Mouse (Mus musculus): ENCODE data around the gene Gm49384. TPM values are rescaled to one million over a fixed set of nuclear protein-coding genes. Genes with fewer than 3 reads are reported as not detected.

Gene Gm49384
- polyA plus RNA-seq, 1 experiment = 2.3 TPM

DNA sequence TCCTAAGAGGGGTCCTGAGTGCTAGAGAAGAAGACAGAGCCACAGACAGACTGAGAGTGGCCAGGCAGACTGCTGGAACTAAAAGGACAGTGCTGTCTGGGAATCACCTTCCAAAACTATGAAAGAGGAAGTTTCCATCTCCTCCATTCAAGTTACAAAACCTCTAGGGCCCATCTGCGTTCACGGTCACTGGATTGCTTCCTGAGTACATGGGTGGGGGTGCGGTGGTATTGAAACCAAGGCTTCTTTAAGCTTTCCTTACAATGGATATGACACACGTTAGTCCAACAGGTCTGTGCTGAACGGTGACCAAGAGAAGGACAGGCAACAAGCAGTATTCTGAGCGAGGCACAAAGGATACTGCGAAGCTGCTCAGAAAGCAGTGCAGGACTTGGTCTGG lies 10.3 kb upstream of the Gm49384 start:
- Histone ChIP-seq H3K27ac (replicated peaks; ENCODE audit: low read depth, low read length) (no peak overlapping the region), H3K4me1 (ENCODE audit: control insufficient read depth, insufficient read depth, insufficient read length, low read length) (no peaks in the 10 kb centered on the region; the same call in 1 of the 2 replicates), H3K4me3 (ENCODE audit: insufficient read depth, low read depth, low read length) (no peak overlapping the region)

GRCm38 (mm10) chr12:69213186-69213777 lies 9.2 kb upstream of the Gm49384 start:
- H3K4me1 ChIP-seq (ENCODE audit: control insufficient read depth, insufficient read depth, insufficient read length, low read length) = no peaks in the 10 kb centered on the region; the same call in 1 of the 2 replicates
- no peak overlapping the region for H3K27ac ChIP-seq (replicated peaks; ENCODE audit: low read depth, low read length)

DNA sequence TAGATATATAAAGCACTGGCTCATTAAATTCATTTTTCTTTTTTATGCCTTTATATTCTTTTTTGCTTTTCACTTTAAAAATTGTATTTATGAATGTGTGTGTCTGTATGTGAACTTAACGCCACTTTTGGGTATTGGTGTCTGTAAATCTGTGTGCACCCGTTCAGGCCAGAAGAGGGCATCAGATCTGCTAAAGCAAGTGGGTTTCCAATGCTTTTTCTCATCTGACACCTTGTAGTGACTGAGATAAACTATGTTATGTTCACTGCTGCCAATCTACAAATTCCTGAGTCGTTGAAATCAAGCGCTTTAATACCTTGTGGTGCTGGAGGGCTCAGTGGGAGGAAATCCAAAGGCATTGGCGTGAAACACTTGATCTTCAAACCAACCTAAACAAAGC lies 7.0 kb upstream of the Gm49384 start:
- Histone ChIP-seq H3K4me1 (ENCODE audit: control insufficient read depth, insufficient read depth, insufficient read length, low read length) (no peaks in the 10 kb centered on the region; the same call in 1 of the 2 replicates), H3K27ac (replicated peaks; ENCODE audit: low read depth, low read length) (no peak overlapping the region), H3K4me3 (ENCODE audit: insufficient read depth, low read depth, low read length) (no peak overlapping the region)

More at GRCm38 (mm10) chr12:69213186-69213777, 9.2 kb upstream of the Gm49384 start:
- H3K4me3 ChIP-seq (ENCODE audit: insufficient read depth, low read depth, low read length) = no peak overlapping the region

GRCm38 (mm10) chr12:69210056-69210979 lies 6.3 kb upstream of the Gm49384 start:
- Histone ChIP-seq H3K27ac (replicated peaks; ENCODE audit: low read depth, low read length) (no peak overlapping the region), H3K4me1 (ENCODE audit: control insufficient read depth, insufficient read depth, insufficient read length, low read length) (no peaks in the 10 kb centered on the region; the same call in 1 of the 2 replicates), H3K4me3 (ENCODE audit: insufficient read depth, low read depth, low read length) (no peak overlapping the region)

GRCm38 (mm10) chr12:69208520-69208919 lies 4.5 kb upstream of the Gm49384 start:
- H3K27ac ChIP-seq (replicated peaks; ENCODE audit: low read depth, low read length) = no peak overlapping the region
- no peak overlapping the region for H3K4me3 ChIP-seq (ENCODE audit: insufficient read depth, low read depth, low read length)
- no peaks in the 10 kb centered on the region for H3K4me1 ChIP-seq (ENCODE audit: control insufficient read depth, insufficient read depth, insufficient read length, low read length)

DNA sequence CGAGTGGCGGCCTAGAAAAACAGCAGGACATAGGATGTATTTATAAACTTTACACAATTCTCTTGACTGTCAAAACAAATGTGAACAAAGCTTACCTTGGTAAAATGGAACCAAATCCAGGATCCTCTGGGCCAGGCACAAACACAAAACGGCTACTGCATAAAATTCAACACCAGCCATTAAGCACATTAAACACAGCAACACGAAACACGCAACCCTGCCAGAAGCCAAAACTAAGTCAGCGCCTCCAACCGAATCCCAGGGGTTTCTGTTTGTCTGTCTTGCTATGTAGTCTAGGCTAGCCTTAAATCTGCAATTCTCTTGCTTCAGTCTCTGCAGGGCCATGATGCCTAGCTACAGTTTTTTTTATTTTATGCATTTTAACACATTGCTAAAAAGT lies 3.9 kb upstream of the Gm49384 start:
- H3K4me3 ChIP-seq (ENCODE audit: insufficient read depth, low read depth, low read length) = no peak overlapping the region
- H3K4me1 ChIP-seq (ENCODE audit: control insufficient read depth, insufficient read depth, insufficient read length, low read length) = no peaks in the 10 kb centered on the region

GRCm38 (mm10) chr12:69207396-69207795 lies 3.3 kb upstream of the Gm49384 start:
- H3K4me3 ChIP-seq (ENCODE audit: insufficient read depth, low read depth, low read length) = no peak overlapping the region

More for the DNA sequence above, 3.9 kb upstream of the Gm49384 start:
- H3K27ac ChIP-seq (replicated peaks; ENCODE audit: low read depth, low read length) = no peak overlapping the region

DNA sequence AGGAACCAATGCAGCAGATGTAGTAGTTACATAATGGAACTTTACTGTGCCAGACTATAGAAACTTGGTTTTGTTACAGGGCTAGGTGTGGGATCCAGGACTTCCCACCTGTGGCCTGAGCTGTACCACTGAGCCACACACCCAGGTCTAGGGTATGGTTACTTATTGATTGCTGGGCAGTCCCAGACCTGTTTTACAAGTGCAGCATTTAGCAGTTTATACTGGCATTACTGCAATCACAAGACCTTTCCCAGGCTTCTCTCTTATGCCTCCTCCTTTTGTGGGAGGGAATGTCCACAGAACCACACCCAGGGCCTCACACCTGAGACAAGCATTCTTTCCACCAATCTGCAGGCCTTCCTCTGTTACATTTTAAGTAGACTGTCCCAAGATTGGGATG lies 5.1 kb downstream of the Gm49384 start:
- Histone ChIP-seq H3K4me1 (ENCODE audit: control insufficient read depth, insufficient read depth, insufficient read length, low read length) (peaks cover 5% of the 10 kb centered on the region; the same call in 1 of the 2 replicates), H3K27ac (replicated peaks; ENCODE audit: low read depth, low read length) (no peak overlapping the region), H3K4me3 (ENCODE audit: insufficient read depth, low read depth, low read length) (no peak overlapping the region)

More at GRCm38 (mm10) chr12:69207396-69207795, 3.3 kb upstream of the Gm49384 start:
- Histone ChIP-seq H3K4me1 (ENCODE audit: control insufficient read depth, insufficient read depth, insufficient read length, low read length) (no peaks in the 10 kb centered on the region), H3K27ac (replicated peaks; ENCODE audit: low read depth, low read length) (no peak overlapping the region)

DNA sequence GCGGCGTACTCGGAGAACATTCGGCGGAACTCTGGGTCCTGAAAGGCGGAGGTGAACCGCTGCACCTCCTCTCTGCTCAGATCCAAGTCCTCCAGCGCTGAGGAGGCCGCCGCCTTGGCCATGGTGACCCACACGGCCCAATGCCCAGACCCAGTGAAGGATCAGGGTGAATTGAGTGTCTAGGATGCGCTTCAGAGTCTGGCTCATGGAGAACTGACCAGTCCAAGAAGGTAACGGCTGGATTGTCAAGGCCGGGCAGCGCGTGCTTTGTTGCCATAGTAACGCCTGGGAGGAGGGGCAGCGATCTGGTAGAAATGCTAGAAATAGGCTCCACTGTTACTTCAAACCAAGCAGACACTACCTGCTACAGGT lies 5.9 kb downstream of the Gm49384 start, which contains the start of gene Dnaaf2:
Gene Dnaaf2, minus strand, starts transcription at position 266 of the 372 bp plus-strand sequence.
- Histone ChIP-seq H3K4me3 (ENCODE audit: insufficient read depth, low read depth, low read length) (peak within 1 kb of the TSS; percentile 91), H3K4me1 (ENCODE audit: control insufficient read depth, insufficient read depth, insufficient read length, low read length) (peaks cover 5% of the 10 kb centered on the region; the same call in 1 of the 2 replicates), H3K27ac (replicated peaks; ENCODE audit: low read depth, low read length) (peak within 1 kb of the TSS; percentile 74)

DNA sequence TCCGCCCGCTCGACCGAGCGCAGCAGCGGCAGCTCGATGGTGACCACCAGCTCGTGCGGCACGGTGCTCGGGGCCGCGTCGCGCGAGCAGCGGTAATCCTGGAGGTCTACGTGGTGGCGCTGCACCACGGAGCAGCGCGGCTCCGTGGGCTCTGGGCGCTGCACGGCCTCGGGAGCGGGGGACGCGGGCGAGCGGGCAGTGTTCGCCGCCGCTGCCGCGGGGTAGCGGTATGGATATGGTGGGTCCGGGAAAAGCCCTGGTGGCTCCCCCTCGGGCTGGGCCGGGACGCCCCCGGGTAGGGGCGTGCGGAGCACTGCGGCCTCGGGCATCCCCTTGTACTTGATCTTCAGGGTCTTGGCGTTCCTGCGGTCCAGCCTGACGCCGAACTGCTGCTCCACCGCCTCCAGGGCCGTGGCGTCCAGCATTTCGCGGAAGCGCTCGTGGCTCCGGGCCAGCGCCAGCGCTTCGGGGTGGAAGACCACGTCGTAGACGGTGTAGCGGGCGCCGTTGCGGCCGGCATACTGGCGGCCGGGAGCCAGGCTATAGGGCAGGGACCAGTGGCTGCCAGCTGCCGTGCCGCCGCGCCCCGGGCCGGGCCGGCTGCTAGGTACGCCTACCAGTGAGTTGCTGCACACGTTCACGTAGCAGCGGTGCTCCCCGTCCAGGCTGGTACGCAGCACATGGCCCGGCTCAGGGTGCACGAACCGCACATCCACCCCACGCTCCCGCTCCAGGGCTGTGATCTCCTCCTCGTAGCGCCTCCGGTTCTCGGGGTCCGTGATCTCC lies 6.5 kb downstream of the Gm49384 start:
- H3K4me3 ChIP-seq (ENCODE audit: insufficient read depth, low read depth, low read length) = peak overlapping the region; percentile 91
- H3K27ac ChIP-seq (replicated peaks; ENCODE audit: low read depth, low read length) = peak overlapping the region; percentile 74
- peaks cover 5% of the 10 kb centered on the region; the same call in 1 of the 2 replicates for H3K4me1 ChIP-seq (ENCODE audit: control insufficient read depth, insufficient read depth, insufficient read length, low read length)

GRCm38 (mm10) chr12:69196444-69197377 lies 7.4 kb downstream of the Gm49384 start, which contains the start of gene Gm49383:
TSS of gene Gm49383 (minus strand) at chr12:69197104.
- peak within 1 kb of the TSS; percentile 91 for H3K4me3 ChIP-seq (ENCODE audit: insufficient read depth, low read depth, low read length)
- H3K27ac ChIP-seq (replicated peaks; ENCODE audit: low read depth, low read length) = peak within 1 kb of the TSS; percentile 74
- H3K4me1 ChIP-seq (ENCODE audit: control insufficient read depth, insufficient read depth, insufficient read length, low read length) = peaks cover 5% of the 10 kb centered on the region; the same call in 1 of the 2 replicates

DNA sequence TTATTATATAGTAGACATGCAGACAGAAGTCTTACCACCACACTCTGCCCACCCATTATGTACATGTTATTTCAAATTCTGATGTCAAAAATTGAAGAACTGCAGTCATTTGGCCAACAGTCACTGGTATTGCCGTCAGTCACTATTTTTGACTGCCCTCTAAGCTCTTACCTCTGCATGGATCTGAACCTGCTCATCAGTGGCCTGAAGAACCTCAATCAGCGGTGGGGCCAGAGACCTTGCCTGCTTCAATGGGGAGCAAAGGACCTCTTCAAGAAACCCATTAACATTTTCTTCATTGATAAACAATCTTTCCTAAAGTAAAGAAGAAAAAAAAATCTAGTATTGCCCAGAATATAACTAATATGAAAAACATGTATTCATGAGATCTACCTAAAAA lies 11.4 kb downstream of the Gm49384 start:
- H3K4me1 ChIP-seq (ENCODE audit: control insufficient read depth, insufficient read depth, insufficient read length, low read length) = peaks cover 2% of the 10 kb centered on the region; the same call in 1 of the 2 replicates
- no peak overlapping the region for H3K27ac ChIP-seq (replicated peaks; ENCODE audit: low read depth, low read length)
- H3K4me3 ChIP-seq (ENCODE audit: insufficient read depth, low read depth, low read length) = no peak overlapping the region

DNA sequence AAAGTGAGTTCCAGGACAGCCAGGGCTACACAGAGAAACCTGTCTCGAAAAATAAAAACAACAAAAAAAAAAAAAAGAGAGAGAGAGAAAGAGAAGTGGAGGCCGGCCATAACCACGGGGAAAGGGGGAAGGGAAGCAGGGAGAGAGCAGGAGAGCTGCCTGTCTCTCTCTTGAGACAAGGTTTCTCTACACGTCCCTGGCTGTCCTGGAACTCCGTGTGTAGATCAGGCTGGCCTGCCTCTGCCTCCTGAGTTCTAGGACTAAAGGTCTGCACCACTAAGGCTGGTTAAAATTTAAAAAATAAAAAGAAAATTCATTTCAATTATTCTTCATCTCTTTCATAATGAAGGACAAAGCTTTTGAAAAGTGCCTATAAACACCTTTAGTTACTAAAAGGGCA lies 12.7 kb downstream of the Gm49384 start:
- H3K4me3 ChIP-seq (ENCODE audit: insufficient read depth, low read depth, low read length) = no peak overlapping the region
- peaks cover 6% of the 10 kb centered on the region for H3K4me1 ChIP-seq (ENCODE audit: control insufficient read depth, insufficient read depth, insufficient read length, low read length)
- no peak overlapping the region for H3K27ac ChIP-seq (replicated peaks; ENCODE audit: low read depth, low read length)

GRCm38 (mm10) chr12:69190522-69190921 lies 13.5 kb downstream of the Gm49384 start:
- peaks cover 4% of the 10 kb centered on the region; the same call in 1 of the 2 replicates for H3K4me1 ChIP-seq (ENCODE audit: control insufficient read depth, insufficient read depth, insufficient read length, low read length)
- no peak overlapping the region for H3K4me3 ChIP-seq (ENCODE audit: insufficient read depth, low read depth, low read length)
- no peak overlapping the region for H3K27ac ChIP-seq (replicated peaks; ENCODE audit: low read depth, low read length)
